Mouse (Mus musculus) kidney, adult 8-10 months (tissue): ENCODE data around the gene Lifr.

Source experiments
- DNase-seq, 2 experiments: peaks; one replicate each; pipeline ENCODE4 v3.0.0; 2022

Gene Lifr

DNA sequence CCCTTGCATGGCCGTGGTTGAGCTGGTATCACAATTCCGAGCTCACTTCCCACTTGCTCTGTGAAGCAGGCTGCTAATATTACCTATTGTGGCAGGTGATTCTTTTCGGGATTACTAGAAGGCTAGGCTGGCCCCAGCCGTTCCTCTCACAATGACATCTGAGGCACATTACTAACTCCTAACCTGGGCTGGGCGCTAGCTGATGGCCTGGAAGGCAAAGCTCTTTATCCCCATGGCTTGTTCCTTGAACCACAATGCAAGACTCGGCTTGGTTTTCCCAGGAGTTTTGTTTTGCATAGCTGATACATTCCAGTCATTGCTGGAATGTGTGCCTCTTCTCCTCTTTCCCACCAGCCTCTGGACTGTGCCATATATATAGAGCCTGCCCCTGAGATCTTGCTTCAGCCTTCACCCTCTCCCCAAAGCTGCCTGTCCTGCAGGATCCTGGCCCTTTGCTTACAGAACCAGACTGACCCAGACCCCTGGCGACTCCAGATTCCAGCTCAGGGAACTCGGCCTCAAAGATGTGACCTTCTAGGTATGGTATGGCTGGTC, at the start of gene Lifr:
Lifr (plus strand) TSS at position 404 of the 555 bp plus-strand sequence.
- DNase-seq, result no peak

DNA sequence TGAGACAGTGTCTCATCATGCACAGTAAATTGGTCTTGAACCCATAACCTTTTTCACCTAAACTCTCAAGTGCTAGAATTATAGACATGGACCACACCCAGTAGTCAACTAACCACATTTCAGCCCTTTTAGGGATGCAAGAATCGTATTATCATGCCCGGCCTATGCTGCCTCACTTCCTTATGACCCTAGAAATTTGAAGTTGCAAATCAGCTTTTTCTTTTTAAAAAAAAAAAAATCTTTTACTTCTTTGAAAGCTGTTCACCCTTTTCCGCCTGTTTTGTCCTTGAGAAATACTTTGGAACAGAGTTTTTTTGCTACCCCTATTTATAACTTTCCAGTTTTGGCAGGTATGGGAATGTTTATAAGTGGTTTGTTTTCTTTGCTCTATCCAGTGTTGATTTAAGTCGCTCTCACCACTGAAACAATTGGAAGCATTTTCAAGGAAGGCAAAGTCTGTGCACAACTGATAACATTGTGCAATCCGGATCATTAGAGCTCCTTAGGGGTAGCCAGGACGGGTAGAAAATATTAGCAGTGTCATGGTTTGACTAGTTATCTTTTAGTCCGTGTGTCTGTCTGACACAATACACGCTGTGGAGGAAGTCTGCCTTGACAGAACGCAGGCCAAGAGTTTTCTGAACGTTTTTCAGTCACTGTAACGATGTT, 46.2 kb upstream of the Lifr start:
- DNase-seq, result no peak

DNA sequence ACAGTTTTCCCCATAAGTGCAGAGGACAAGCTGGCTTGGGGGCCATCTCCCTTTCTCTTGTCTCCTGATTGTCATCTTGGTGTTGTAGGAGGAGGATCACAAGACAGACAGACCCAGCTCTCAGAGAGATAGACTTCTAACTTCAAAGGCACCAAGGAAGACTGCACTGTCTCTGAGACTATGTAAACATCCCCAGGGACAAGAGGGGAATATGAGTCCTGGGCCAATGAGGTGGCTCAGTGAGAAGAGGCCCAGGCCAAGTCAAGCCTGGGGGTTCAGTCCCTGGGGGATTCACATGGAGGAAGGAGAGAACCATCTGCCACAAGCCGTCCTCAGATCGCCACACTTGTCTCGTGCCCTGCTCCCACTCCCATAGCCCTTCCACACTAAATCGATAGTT, 45.4 kb upstream of the Lifr start:
- DNase-seq, result no peak

DNA sequence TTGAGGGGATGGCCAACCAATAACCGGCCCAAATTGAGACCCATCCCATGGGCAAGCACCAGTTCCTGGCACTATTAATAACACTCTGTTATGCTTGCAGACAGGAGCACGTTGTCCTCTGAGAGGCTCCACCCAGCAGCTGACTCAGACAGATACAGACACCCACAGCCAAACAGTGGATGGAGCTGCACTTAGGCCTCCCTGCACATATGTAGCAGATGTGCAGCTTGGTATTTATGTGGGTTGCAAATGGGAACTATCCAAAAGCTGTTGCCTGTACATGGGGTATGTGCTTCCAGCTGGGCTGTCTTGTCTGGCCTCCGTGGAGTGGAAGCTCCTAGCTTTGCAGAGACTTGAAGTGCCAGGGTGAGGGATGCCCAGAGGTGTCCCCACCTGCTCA, 42.5 kb upstream of the Lifr start:
- no peak for DNase-seq

DNA sequence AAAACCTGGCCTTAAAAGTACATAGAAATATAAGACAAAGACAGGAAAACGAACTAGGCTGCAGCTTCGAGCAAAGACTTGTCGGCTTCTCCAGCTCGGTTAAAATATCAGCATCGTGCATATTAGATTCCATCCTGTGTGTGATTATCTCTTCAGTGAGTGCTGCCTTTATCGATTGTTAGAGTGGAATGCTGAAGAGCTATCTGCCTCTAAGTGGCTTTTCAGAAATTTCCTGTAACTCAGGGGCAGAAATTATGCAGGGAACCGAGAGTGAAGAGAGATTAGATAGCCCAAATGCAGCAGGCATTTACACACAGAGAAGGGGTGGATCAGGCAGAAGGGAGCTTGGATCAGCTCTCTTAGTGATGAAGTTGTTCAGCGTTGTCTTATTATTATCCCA, 41.5 kb upstream of the Lifr start:
- no peak for DNase-seq

DNA sequence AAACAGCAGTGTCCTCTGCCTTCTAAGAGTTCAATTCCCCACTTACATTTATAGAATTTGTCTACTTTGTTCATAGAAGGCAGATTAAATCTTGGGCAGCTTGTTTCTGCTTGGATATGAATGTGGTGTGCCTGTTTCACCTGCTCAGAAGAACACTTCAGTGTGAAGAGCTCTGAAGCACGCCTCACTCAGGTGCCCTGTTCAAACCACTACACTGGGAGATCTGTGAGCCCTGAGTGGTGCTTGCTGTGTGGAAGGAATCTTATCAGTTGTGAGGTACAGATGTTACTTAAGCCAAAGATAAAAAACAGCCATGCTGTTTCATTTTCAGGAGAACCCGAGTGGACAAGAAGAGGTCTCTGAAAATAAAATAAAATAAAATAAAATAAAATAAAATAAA, 38.7 kb upstream of the Lifr start:
- DNase-seq, result no peak

DNA sequence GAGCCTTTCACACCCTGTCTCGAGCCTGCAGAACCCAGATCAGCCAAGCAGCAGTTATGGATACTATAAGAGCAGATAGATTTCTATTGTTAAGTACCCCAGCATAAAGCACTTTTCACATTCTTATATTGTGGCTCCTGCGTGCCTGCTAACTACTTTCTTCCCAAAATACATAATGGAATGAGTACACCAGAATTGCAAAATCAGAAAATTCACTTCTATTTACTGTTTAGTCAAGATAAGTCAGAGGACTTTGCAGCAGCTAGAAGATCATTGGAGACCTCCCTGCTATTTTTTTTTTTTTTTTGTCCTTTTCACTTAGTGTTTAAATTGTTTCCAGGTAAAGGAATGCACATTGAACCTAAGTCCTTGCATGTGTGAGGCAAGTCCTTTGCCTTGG, 38.3 kb upstream of the Lifr start:
- DNase-seq, result no peak

DNA sequence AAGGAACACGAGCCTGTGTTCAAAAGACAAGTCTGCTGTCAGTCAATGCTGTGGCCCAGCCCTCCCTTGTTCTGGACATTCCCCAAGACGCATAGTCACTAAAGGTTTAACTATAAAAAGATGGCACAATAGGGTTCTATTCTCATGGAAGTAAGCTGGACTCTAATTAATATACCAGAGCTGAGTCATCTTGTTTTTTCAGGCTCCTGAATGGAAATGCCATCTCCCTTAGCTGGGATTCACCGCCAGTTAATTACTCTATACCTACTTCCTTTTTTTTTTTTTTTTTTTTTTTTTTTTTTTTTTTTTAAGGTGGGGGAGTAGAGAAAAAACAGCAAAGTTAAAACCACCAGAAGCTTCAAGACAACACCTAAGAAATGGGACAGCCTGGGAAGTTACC, 33.6 kb upstream of the Lifr start:
- DNase-seq, result no peak

DNA sequence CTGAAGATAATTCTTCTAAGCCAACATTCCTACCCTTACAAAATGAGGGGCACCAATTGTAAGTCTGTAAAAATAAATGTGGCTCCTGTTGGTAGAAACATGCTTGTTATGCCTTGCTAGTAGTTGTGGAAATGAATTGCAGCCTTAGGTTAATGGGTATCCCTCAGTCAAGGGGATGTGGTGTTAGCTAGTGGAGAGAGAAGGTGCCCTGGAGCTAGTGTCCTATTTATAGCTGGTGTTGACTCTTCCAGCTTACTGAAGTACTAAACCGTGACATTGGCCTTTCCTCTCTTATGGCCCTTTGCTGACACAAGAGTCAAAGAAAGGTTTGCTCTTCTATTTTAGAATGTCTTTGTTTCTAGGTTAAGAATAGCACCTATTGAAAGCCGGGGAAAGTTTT, 29.9 kb upstream of the Lifr start:
- DNase-seq, result no peak

DNA sequence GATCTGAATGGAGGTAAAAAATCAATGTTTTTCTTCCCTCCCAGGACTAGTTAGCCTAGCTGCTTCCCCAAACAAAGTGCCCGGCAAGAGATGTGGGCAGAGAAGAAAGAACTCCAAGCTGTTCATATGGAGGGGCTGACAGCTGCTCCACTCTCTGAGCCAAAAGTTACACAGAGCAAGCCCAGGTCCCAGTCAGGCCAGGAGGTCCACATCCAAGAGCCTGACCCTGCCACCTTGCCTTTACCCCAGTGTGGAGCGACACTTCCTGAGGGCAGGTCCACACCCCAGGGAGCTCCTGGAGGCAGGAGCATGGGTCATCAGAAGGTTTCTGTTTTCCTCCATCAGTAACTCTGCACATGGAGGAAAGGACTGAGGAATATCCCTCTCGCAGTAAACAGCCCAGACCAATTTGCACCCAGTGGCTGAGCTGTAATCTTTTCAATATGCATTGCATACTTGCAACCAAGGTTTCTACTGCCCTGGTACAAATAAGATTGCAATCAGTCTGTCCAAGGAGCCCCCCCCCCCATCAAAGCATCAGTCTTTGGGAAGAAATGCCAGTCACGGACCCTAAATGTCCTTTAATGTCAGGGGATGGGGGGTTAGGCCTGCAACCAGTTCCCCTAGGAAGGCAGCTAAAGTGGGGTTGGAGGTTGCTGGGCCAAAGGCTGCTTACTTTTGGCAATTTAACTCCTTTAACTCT, 28.3 kb upstream of the Lifr start:
- DNase-seq, result no peak

DNA sequence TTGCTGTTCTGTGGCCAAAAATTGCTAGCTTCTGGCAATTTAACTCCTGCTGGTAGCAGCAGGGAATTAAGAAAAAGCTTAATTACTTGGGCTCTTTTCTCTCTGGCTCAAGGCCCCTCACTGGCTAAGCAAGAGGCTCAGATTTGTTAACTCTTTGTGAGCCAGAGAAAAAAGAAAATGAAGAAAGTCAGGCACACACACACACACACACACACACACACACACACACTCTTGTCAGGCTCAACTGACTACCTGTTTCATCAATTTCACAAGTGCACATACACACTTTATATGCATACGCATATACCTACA, 27.8 kb upstream of the Lifr start:
- DNase-seq, result no peak

DNA sequence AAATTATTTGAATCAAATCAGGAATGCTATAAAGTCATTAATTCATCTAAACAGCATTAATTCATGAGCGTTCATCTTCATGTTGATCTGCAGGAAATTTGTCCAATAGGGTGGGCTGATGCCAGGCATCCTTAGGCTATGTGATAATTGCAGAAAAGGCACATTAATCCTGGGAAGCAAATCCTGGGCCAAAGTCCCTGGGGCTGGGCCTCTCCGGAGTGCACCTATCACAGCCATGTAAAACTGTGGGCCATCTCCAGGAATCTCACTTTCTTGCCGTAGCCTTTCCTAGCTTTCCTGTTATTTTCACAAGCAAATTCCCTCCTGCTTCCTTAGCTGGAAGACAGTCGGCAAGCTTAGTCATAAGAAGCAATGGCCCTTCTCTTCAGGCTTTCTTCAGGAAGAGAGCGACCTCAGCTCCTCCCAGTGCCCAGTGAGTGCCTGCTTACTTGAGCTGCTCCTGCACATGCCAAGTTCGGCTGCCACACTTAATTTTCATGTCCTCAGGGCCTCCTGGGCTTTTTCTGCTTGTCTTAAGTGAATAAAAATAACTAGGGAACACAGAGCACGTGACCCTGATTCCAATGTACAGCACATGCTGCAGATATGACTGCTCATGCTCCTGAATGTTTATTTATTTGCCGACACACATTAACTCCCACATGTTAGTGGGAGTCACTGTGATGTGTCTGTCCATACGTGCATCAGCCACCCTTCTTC, 26.7 kb upstream of the Lifr start:
- peak; percentile 38 to 50 for DNase-seq

DNA sequence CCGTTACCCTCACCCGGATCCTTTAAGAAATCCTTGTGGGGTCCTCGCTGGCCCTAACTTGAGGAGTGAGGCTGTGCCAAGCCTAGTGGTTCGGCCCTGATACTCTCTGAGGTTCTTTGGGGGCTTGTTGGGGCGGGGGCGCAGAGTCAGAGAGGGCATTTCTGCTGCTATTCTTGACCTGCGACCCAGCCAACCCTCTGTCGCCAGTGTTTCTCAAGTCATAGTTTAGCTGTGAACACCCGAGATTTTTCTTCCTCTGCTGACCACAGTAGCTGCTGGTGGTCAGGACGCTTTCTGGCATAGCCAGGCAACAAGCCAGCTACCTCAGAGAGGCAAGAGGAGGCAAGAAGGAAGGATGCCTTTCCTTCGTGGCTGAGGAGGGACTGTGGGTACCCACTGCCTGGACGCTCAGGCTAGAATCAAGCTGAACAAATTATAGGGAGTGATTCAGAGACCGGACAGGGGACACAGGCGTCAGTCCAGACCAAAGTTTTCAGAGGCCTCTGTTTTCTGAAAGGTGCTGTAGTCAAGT, 25.4 kb upstream of the Lifr start:
- no peak for DNase-seq

DNA sequence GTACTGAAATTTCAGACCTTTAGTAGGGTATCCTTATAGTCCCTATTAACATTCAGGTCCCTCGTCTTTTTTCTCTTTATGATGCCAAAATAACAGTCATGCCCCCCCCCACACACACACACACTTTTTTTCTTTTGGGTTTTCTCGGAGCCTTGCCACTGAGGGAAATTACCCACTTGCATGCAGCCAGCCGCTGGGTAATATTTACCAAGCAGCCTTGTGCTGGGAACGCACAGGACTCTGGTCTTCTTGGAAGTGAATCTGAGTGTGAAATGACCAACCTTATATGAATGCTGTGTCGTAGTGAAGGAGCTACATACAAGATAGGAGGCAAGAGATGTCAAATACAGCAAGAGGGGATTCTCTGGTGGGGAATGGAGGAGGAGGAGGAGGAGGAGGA, 24.8 kb upstream of the Lifr start:
- peak; percentile 47 to 57 for DNase-seq

DNA sequence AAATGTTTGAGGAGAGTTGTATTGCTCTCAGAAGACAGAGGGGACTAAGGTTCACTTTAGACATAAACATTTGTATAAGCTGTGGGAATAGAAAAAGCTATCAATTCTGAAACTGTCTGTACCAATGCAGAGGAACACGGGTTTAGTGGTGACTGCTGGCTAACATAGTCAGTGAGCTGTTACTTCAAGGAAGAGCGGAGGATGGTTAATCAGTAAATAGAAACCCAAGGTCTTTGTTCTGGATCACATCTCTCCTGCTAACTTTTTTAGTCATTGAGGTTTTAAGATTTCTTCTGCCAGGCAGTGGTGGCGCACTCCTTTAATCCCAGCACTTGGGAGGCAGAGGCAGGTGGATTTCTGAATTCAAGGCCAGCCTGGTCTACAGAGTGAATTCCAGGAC, 23.7 kb upstream of the Lifr start:
- peak in 1 of 2 experiments; percentile 51 for DNase-seq

DNA sequence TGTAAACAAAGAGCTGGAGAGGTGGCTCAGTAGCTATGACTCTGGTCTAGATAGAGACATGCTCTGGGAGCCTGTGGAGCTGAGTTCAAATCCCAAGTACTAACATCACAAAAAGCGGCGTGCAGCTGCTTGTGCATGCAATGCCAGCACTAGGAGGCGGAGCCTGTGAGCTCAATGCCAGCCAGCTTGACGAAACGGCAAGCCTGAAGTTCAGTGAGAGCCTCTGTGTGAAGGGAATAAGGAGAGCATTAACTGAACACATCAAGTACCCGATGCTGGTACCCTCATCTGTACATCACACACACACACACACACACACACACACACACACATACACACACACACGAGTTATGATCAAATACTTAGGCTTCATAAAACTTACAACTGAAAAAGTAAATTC, 21.0 kb upstream of the Lifr start:
- DNase-seq, result no peak

DNA sequence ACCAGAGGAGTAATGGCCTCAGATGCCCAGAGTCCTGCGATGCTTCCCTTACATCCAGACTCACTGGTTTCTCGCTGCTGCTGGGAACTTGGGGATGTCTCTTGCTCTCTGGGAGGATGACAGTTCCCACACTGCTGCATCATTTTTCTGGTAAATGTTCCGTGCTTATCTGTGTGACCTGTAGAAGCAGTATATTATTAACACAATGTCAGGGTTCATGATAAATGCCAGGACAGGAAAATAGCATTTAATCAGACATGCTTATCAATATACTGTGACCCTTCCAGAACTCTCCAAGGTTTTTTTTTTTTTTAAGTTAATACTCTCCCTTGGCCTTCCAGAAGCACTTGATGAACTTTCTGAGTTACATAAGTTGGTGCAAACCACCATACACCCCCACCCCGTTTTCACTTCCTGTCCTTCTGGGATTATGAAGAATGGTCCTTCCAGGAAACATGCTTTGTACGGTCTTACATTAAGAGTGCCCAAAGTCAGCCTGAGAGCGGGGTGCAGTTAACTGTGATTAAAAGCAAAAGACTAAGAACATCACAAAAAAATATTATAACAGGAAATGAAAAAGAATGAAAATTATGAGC, 20.1 kb upstream of the Lifr start:
- DNase-seq, result no peak

DNA sequence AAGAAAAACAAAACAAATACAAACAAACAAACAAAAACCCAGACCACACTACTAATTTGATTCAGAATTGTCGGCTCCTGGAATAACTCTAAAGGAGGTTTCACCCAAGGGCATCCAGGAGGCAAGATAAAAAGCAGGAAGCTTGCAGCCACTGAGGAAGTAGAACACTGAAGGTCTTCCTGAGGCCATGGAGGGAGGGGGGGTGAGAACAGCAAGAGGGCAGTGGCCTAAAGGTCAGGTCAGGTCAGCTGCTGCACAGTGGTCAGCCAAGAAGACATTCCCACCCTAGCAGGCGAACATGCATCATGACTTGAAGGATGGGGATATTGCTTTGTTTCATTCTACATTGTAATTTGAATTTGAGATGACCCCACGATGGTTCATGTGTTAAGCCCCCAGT, 17.1 kb upstream of the Lifr start:
- DNase-seq, result peak in 1 of 2 experiments; percentile 52

DNA sequence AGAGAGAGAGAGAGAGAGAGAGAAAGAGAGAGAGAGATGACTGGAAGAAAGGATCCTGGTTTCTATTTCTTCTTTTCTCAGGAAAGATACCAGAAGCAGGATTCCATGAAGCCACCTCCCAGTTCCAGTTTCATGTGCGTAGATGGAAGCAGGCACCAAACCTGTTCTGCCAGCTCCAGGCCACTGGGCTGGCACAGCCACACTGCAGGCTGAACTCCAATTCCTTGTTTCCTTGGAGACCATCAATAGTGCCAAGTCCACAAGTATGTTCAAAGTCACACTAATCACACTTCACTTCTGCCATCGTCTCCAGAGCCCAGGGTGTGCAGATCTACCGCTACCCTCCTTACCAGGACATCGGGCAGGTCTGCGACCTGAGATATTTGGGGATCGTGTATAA, 15.2 kb upstream of the Lifr start:
- peak; percentile 66 to 82 for DNase-seq

DNA sequence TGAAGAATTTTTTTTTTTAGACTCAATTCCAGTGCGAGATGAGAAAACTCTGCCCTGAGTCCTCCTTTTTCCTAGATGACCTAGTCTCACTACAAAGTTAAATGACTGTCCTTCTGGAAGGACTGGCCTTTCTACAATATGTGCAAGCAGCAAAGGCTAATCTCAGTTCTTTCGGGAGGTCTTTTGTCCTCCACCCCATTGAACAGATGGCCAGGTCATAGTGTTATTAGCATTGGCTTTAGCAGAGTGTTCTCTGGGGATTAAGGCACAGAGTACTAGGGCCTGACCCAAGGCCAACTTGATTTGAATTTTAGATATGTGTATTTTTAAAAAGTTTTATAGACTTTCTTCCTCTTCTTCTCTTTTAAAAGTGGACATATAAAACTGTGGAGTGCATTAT, 12.1 kb upstream of the Lifr start:
- DNase-seq, result no peak

DNA sequence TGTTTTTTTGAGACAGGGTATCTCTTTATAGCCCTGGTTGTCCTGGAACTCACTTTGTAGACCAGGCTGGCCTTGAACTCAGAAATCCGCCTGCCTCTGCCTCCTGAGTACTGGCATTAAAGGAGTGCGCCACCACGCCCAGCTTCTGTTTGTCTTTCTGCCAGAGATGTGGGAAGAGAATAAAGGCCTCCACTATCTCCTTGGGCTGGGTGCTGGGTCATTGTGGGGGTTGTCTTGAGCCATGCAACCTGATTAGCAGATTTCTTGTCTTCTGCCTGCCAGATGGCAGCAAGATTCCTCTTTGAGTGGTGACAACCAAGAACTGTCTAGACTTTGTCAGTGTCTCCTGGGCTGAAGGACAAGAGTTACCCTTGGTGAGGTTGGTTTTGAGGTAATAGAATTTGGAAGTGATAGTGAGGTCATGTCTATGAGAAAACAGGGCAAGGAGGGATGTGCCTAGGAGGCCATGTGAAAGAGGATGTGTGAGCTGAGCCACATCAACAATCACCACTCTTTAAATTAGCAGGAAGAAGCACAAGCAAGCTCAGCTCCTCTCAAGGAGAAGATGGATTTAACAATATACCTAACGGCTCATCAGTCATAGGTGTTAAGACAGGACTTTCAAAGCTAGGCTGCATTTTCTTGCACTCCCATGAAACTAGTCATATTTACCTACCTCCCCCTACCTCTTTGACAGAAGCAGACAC, 10.6 kb upstream of the Lifr start:
- DNase-seq, result no peak

DNA sequence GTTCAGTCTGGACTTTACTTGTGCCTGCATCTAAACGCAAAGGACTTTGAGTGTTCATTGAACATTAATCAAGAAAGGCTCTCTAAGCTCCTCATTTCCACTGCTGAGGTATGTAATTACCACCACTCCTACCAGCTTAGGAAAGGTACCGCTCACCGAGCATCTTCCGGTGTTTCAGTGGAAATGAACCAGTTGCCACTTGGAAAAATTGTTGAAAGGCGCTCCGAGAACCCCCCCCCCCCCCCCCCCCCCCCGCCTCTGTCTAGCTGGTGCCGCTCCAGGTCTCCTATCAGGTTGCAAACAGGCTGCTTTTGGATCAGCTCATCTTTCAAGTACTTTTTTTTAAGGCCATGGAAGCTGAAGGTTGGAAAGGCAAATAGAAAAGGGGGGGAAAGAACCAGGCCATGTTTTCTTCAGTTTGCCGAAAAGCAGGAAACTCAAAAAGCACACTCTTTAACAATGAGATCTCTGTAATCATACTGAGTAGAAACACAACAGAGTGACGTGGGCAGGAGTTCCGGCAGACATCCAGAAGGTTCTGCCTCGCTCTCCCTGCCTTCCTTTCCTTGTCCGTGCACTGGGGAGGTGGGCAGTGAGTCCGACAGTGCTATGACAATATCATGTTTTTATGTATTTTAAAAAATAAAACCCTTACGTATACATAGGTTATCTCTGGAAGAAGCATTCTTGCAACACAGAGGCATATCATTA, 9.3 kb upstream of the Lifr start:
- DNase-seq, result peak in 1 of 2 experiments; percentile 58
